Comparison of ENCODE assay signal across 8 mouse cellular contexts in genomic region chr7:25657785-25658184, GRCm38 (mm10). TPM values are rescaled to one million over a fixed set of nuclear protein-coding genes. Genes with fewer than 3 reads are reported as not detected.
DNase-seq lines count a peak whose midpoint lies in the region; ATAC-seq and TF ChIP-seq lines count a peak whose summit lies in the region.

No protein-coding gene starts in this region.

- no peak overlapping the region for H3K27ac ChIP-seq in embryonic facial prominence, embryonic 11.5 days (replicated peaks; ENCODE audit: low read depth, low read length)
- H3K27ac ChIP-seq in hindbrain, postnatal 0 days = 0 out of 2 replicates have a peak overlapping the region, but pooled peaks have one; percentile 78
- no peak overlapping the region for H3K27ac ChIP-seq in midbrain, embryonic 16.5 days (ENCODE audit: low read length)

- TF ChIP-seq CTCF in hindbrain, postnatal 0 days (IDR thresholded peaks at IDR 0.05; ENCODE audit: low read depth) = no peak

- H3K27me3 ChIP-seq in embryonic facial prominence, embryonic 11.5 days (ENCODE audit: control insufficient read depth, insufficient read depth, low read length) = no peaks in the 10 kb centered on the region
- no peaks in the 10 kb centered on the region for H3K27me3 ChIP-seq in hindbrain, postnatal 0 days (ENCODE audit: insufficient read depth, low read length)
- H3K27me3 ChIP-seq in midbrain, embryonic 16.5 days (ENCODE audit: control insufficient read depth, insufficient read depth, low read depth, low read length) = no peaks in the 10 kb centered on the region

- 38% methylated on average over 10 of the region's 10 CpGs for WGBS in embryonic facial prominence, embryonic 11.5 days
- WGBS in hindbrain, postnatal 0 days = 36% methylated on average over 10 of the region's 10 CpGs
- WGBS in midbrain, embryonic 16.5 days = 42% methylated on average over 10 of the region's 10 CpGs

- H3K4me2 ChIP-seq in embryonic facial prominence, embryonic 11.5 days (ENCODE audit: low read depth, low read length) = peak overlapping the region; percentile 56
- H3K4me2 ChIP-seq in hindbrain, postnatal 0 days (ENCODE audit: low read depth, low read length) = peak overlapping the region; percentile 79
- H3K4me2 ChIP-seq in midbrain, embryonic 16.5 days (ENCODE audit: low read length) = peak overlapping the region; percentile 88

- peak; percentile 29 for DNase-seq in kidney, adult 18-20 months
- DNase-seq in kidney, postnatal 4 days = no peak
- DNase-seq in embryonic facial prominence, embryonic 11.5 days (ENCODE audit: low spot score) = no peak
- DNase-seq in hindbrain, postnatal 0 days (ENCODE audit: low spot score) = no peak
- DNase-seq in layer of hippocampus, postnatal 14 days (ENCODE audit: low spot score in 2 of 2) = no peak
- no peak for DNase-seq in layer of hippocampus, adult 18-20 months (ENCODE audit: low spot score in 2 of 2)
- no peak for DNase-seq in thymus, postnatal 10 days (ENCODE audit: low spot score in 2 of 2)

- no peaks in the 10 kb centered on the region for H3K9me3 ChIP-seq in embryonic facial prominence, embryonic 11.5 days (replicated peaks; ENCODE audit: control insufficient read depth, low read length)
- H3K9me3 ChIP-seq in hindbrain, postnatal 0 days (ENCODE audit: low read length) = no peaks in the 10 kb centered on the region
- H3K9me3 ChIP-seq in midbrain, embryonic 16.5 days (replicated peaks; ENCODE audit: control insufficient read depth, low read length, poor library complexity, severe bottlenecking) = no peaks in the 10 kb centered on the region

- ATAC-seq in embryonic facial prominence, embryonic 11.5 days (replicated peaks; ENCODE audit: insufficient number of reproducible peaks, low FRiP score, low TSS enrichment, low read depth) = no peak
- no peak for ATAC-seq in hindbrain, postnatal 0 days
- no peak for ATAC-seq in midbrain, embryonic 16.5 days

- H3K4me1 ChIP-seq in embryonic facial prominence, embryonic 11.5 days (ENCODE audit: control insufficient read depth, insufficient read depth, low read length) = no peaks in the 10 kb centered on the region
- peaks cover 4% of the 10 kb centered on the region; the same call in 1 of the 2 replicates for H3K4me1 ChIP-seq in hindbrain, postnatal 0 days (ENCODE audit: insufficient read depth, low read length)
- H3K4me1 ChIP-seq in midbrain, embryonic 16.5 days (ENCODE audit: control insufficient read depth, insufficient read depth, low read length) = peaks cover 21% of the 10 kb centered on the region

- peak overlapping the region; percentile 48 for H3K4me3 ChIP-seq in embryonic facial prominence, embryonic 11.5 days (ENCODE audit: low read depth, low read length)
- peak overlapping the region; percentile 67 for H3K4me3 ChIP-seq in hindbrain, postnatal 0 days (ENCODE audit: low read length)
- peak overlapping the region; percentile 67 for H3K4me3 ChIP-seq in midbrain, embryonic 16.5 days (ENCODE audit: low read depth, low read length)

- H3K9ac ChIP-seq in embryonic facial prominence, embryonic 11.5 days (replicated peaks; ENCODE audit: low read length) = peak overlapping the region; percentile 63
- peak overlapping the region; percentile 73 for H3K9ac ChIP-seq in hindbrain, postnatal 0 days (replicated peaks; ENCODE audit: low read length)
- H3K9ac ChIP-seq in midbrain, embryonic 16.5 days (ENCODE audit: low read depth, low read length) = peak overlapping the region; percentile 69

- H3K36me3 ChIP-seq in embryonic facial prominence, embryonic 11.5 days (replicated peaks; ENCODE audit: control insufficient read depth, insufficient read depth, low read depth, low read length) = no peaks in the 10 kb centered on the region
- H3K36me3 ChIP-seq in hindbrain, postnatal 0 days (ENCODE audit: insufficient read depth, low read length) = no peaks in the 10 kb centered on the region; the same call in 1 of the 2 replicates
- H3K36me3 ChIP-seq in midbrain, embryonic 16.5 days (ENCODE audit: control insufficient read depth, insufficient read depth, low read length) = no peaks in the 10 kb centered on the region; the same call in 1 of the 2 replicates

RNA-seq across cellular contexts. Expression of gene Bckdha, which starts 1.0 kb away (rescaled TPM):
- polyA plus RNA-seq in embryonic facial prominence, embryonic 11.5 days (2014; fragmentation: Nextera tagmentation; extraction: Ambion mirVana) = 45.1 and 55.4 TPM in 2 replicates
- 88.5 and 96.0 TPM in 2 replicates for total RNA-seq in hindbrain, postnatal 0 days (2014; rRNA removed)
- polyA plus RNA-seq in hindbrain, postnatal 0 days (2015; fragmentation: Nextera tagmentation; extraction: Ambion mirVana) = 56.1 and 60.4 TPM in 2 replicates
- polyA plus RNA-seq in midbrain, embryonic 16.5 days (2015; fragmentation: Nextera tagmentation; extraction: Ambion mirVana) = 38.2 and 41.4 TPM in 2 replicates
- 10 to 100 TPM; 38.3 to 42.6 TPM for total RNA-seq in layer of hippocampus, postnatal 14 days (2021)
- total RNA-seq in layer of hippocampus, adult 18-20 months (2021) = 10 to 100 TPM; 37.0 to 41.2 TPM

RNA-seq across cellular contexts. Expression of gene Exosc5, which starts 1.2 kb away (rescaled TPM):
- polyA plus RNA-seq in embryonic facial prominence, embryonic 11.5 days (2014; fragmentation: Nextera tagmentation; extraction: Ambion mirVana) = 63.1 and 69.5 TPM in 2 replicates
- total RNA-seq in hindbrain, postnatal 0 days (2014; rRNA removed) = 27.9 and 33.9 TPM in 2 replicates
- polyA plus RNA-seq in hindbrain, postnatal 0 days (2015; fragmentation: Nextera tagmentation; extraction: Ambion mirVana) = 36.5 and 39.2 TPM in 2 replicates
- polyA plus RNA-seq in midbrain, embryonic 16.5 days (2015; fragmentation: Nextera tagmentation; extraction: Ambion mirVana) = 35.2 and 35.4 TPM in 2 replicates
- 10 to 100 TPM; 29.3 to 29.8 TPM for total RNA-seq in layer of hippocampus, postnatal 14 days (2021)
- 10 to 100 TPM; 25.8 to 30.4 TPM for total RNA-seq in layer of hippocampus, adult 18-20 months (2021)

RNA-seq across cellular contexts. Expression of gene Tmem91, which starts 17.2 kb away (rescaled TPM):
- 0.70 and 1.0 TPM in 2 replicates for polyA plus RNA-seq in embryonic facial prominence, embryonic 11.5 days (2014; fragmentation: Nextera tagmentation; extraction: Ambion mirVana)
- total RNA-seq in hindbrain, postnatal 0 days (2014; rRNA removed) = 62.1 and 115 TPM in 2 replicates
- 182 and 185 TPM in 2 replicates for polyA plus RNA-seq in hindbrain, postnatal 0 days (2015; fragmentation: Nextera tagmentation; extraction: Ambion mirVana)
- polyA plus RNA-seq in midbrain, embryonic 16.5 days (2015; fragmentation: Nextera tagmentation; extraction: Ambion mirVana) = 61.6 and 90.5 TPM in 2 replicates
- 10 to 100 TPM; 16.4 to 29.3 TPM for total RNA-seq in layer of hippocampus, postnatal 14 days (2021)
- total RNA-seq in layer of hippocampus, adult 18-20 months (2021) = 10 to 100 TPM in 1 of 2 experiments, 1 to 10 TPM in 1; 8.4 to 10.9 TPM

RNA-seq across cellular contexts. Expression of gene B9d2, which starts 22.8 kb away (rescaled TPM):
- polyA plus RNA-seq in embryonic facial prominence, embryonic 11.5 days (2014; fragmentation: Nextera tagmentation; extraction: Ambion mirVana) = 29.4 and 29.7 TPM in 2 replicates
- total RNA-seq in hindbrain, postnatal 0 days (2014; rRNA removed) = 29.5 and 51.3 TPM in 2 replicates
- 50.8 and 55.6 TPM in 2 replicates for polyA plus RNA-seq in hindbrain, postnatal 0 days (2015; fragmentation: Nextera tagmentation; extraction: Ambion mirVana)
- 40.0 and 49.8 TPM in 2 replicates for polyA plus RNA-seq in midbrain, embryonic 16.5 days (2015; fragmentation: Nextera tagmentation; extraction: Ambion mirVana)
- 10 to 100 TPM; 21.9 to 25.3 TPM for total RNA-seq in layer of hippocampus, postnatal 14 days (2021)
- 10 to 100 TPM; 22.2 to 26.3 TPM for total RNA-seq in layer of hippocampus, adult 18-20 months (2021)

RNA-seq across cellular contexts. Expression of gene Tgfb1, which starts 29.0 kb away (rescaled TPM):
- 1.1 and 1.5 TPM in 2 replicates for polyA plus RNA-seq in embryonic facial prominence, embryonic 11.5 days (2014; fragmentation: Nextera tagmentation; extraction: Ambion mirVana)
- total RNA-seq in hindbrain, postnatal 0 days (2014; rRNA removed) = 2.3 and 2.4 TPM in 2 replicates
- 0.76 and 0.98 TPM in 2 replicates for polyA plus RNA-seq in hindbrain, postnatal 0 days (2015; fragmentation: Nextera tagmentation; extraction: Ambion mirVana)
- 0.21 and 0.78 TPM in 2 replicates for polyA plus RNA-seq in midbrain, embryonic 16.5 days (2015; fragmentation: Nextera tagmentation; extraction: Ambion mirVana)
- 1 to 10 TPM; 8.1 to 8.9 TPM for total RNA-seq in layer of hippocampus, postnatal 14 days (2021)
- total RNA-seq in layer of hippocampus, adult 18-20 months (2021) = 1 to 10 TPM; 6.5 to 7.7 TPM
